Mouse (Mus musculus) liver, adult 2 months (tissue): Measurements from ENCODE around the gene Dock4. TPM values are rescaled to one million over a fixed set of nuclear protein-coding genes. Genes with fewer than 3 reads are reported as not detected.

ENCODE experiments used
- DNase-seq: peaks from one replicate; pipeline ENCODE4 v3.0.0-alpha.2; 2011; ENCODE audit warnings: low read depth, low spot score; ENCODE audit errors: extremely low read depth
- H3K27ac ChIP-seq: fragments of 200-500 bp; replicated peaks from 2 replicates; pipeline ENCODE4 v1.5.1; 2012; ENCODE audit warnings: low read depth, mild to moderate bottlenecking, control low read depth, inconsistent platforms, low read length; ENCODE audit not compliant: insufficient read depth
- H3K27me3 ChIP-seq: fragments of 200-500 bp; 2 replicates; pipeline ENCODE4 v1.6.1; 2012; ENCODE audit warnings: mild to moderate bottlenecking, moderate library complexity, low read length, inconsistent platforms; ENCODE audit not compliant: control insufficient read depth, insufficient read depth
- H3K36me3 ChIP-seq: fragments of 200-500 bp; 2 replicates; pipeline ENCODE4 v1.6.1; 2012; ENCODE audit warnings: low read length, inconsistent platforms; ENCODE audit not compliant: control insufficient read depth, insufficient read depth
- H3K4me1 ChIP-seq: fragments of 200-500 bp; 2 replicates; pipeline ENCODE4 v1.6.1; 2011; ENCODE audit warnings: low read length; ENCODE audit not compliant: control insufficient read depth, insufficient read depth
- H3K4me3 ChIP-seq: fragments of 200-500 bp; 2 replicates; pipeline ENCODE4 v1.5.1; 2011; ENCODE audit warnings: low read depth, mild to moderate bottlenecking, control low read depth, low read length, moderate library complexity; ENCODE audit not compliant: insufficient read depth
- H3K79me2 ChIP-seq: fragments of 200-500 bp; 2 replicates; pipeline ENCODE4 v1.6.1; 2012; ENCODE audit warnings: inconsistent platforms, mild to moderate bottlenecking, low read length, moderate library complexity; ENCODE audit not compliant: control insufficient read depth, insufficient read depth
- H3K9ac ChIP-seq: fragments of 200-500 bp; 2 replicates; pipeline ENCODE4 v1.6.1; 2012; ENCODE audit warnings: low read depth, mild to moderate bottlenecking, control low read depth, inconsistent platforms, low read length
- CTCF ChIP-seq: fragments of 200-500 bp; IDR thresholded peaks from 2 replicates; pipeline ENCODE4 v1.5.1; 2011; ENCODE audit warnings: low read depth, low read length, control low read depth
- POLR2A ChIP-seq: fragments of 200-500 bp; IDR thresholded peaks from 2 replicates; pipeline ENCODE4 v1.6.1; 2011; ENCODE audit warnings: low read length, control low read depth; ENCODE audit not compliant: insufficient read depth; ENCODE audit errors: extremely low read depth
- WGBS: fragments of 180-500 bp; shearing (Covaris S2); methylation state at CpG from one replicate; pipeline ENCODE4 v1.1.7; 2018; 5-methylcytosine and 5-hydroxymethylcytosine counted together
- polyA plus RNA-seq: library from polyadenylated mRNA; depleted of rRNA; stranded (reverse); fragments of >200 nt; gene quantifications from 2 replicates; pipeline ENCODE4 v1.2.3, GENCODE M21; 2012
- total RNA-seq: library from RNA; depleted of rRNA; stranded (reverse); fragments of >200 nt; gene quantifications from 2 replicates; pipeline ENCODE4 v1.2.3, GENCODE M21; 2014

The Dock4 gene
- total and polyA plus RNA-seq, 2 experiments = 5.9 to 26.8 TPM

GRCm38 (mm10) chr12:40730756-40731155 is 285.0 kb downstream of the Dock4 start:
- no peaks in the 10 kb centered on the region for H3K79me2 ChIP-seq
- no peaks in the 10 kb centered on the region for H3K4me1 ChIP-seq
- no peaks in the 10 kb centered on the region for H3K27me3 ChIP-seq
- TF ChIP-seq POLR2A (no peak), CTCF (no peak)
- no peak overlapping the region for H3K9ac ChIP-seq
- H3K4me3 ChIP-seq = no peak overlapping the region
- WGBS = 86% methylated on average over 3 of the region's 3 CpGs
- no peak overlapping the region for H3K27ac ChIP-seq
- H3K36me3 ChIP-seq = peaks cover 24% of the 10 kb centered on the region
- no peak for DNase-seq

GRCm38 (mm10) chr12:40745501-40745900 is 299.7 kb downstream of the Dock4 start:
- Histone ChIP-seq H3K4me1 (no peaks in the 10 kb centered on the region), H3K36me3 (peaks cover 30% of the 10 kb centered on the region), H3K27ac (no peak overlapping the region), H3K9ac (no peak overlapping the region), H3K4me3 (no peak overlapping the region), H3K79me2 (no peaks in the 10 kb centered on the region), H3K27me3 (no peaks in the 10 kb centered on the region)
- WGBS = 96% methylated on average over 7 of the region's 7 CpGs
- no peak for DNase-seq
- TF ChIP-seq POLR2A (no peak), CTCF (no peak)

GRCm38 (mm10) chr12:40746081-40746480 is 300.3 kb downstream of the Dock4 start:
- Histone ChIP-seq H3K9ac (no peak overlapping the region), H3K36me3 (peaks cover 29% of the 10 kb centered on the region), H3K4me1 (no peaks in the 10 kb centered on the region), H3K27ac (no peak overlapping the region), H3K27me3 (no peaks in the 10 kb centered on the region), H3K79me2 (no peaks in the 10 kb centered on the region), H3K4me3 (no peak overlapping the region)
- TF ChIP-seq POLR2A (no peak), CTCF (no peak)
- 93% methylated on average over 3 of the region's 3 CpGs for WGBS
- DNase-seq = no peak

- Histone ChIP-seq H3K27ac (no peak overlapping the region), H3K27me3 (no peaks in the 10 kb centered on the region), H3K36me3 (peaks cover 9% of the 10 kb centered on the region; the same call in 1 of the 2 replicates), H3K4me3 (no peak overlapping the region), H3K4me1 (no peaks in the 10 kb centered on the region), H3K79me2 (no peaks in the 10 kb centered on the region), H3K9ac (no peak overlapping the region)
- DNase-seq = no peak
- 96% methylated on average over 2 of the region's 2 CpGs for WGBS
- no peak for TF ChIP-seq CTCF
- TF ChIP-seq POLR2A = no peak
Measured at GRCm38 (mm10) chr12:40759281-40759680, 313.5 kb downstream of the Dock4 start.

- no peak overlapping the region for H3K9ac ChIP-seq
- no peak for DNase-seq
- WGBS = 95% methylated on average over 8 of the region's 8 CpGs
- H3K4me3 ChIP-seq = no peak overlapping the region
- H3K4me1 ChIP-seq = no peaks in the 10 kb centered on the region
- TF ChIP-seq CTCF (no peak), POLR2A (no peak)
- no peaks in the 10 kb centered on the region for H3K27me3 ChIP-seq
- H3K79me2 ChIP-seq = no peaks in the 10 kb centered on the region
- H3K27ac ChIP-seq = no peak overlapping the region
- H3K36me3 ChIP-seq = peaks cover 28% of the 10 kb centered on the region
Measured at GRCm38 (mm10) chr12:40767258-40767816, 321.6 kb downstream of the Dock4 start.

GRCm38 (mm10) chr12:40773091-40773490 is 327.3 kb downstream of the Dock4 start:
- 94% methylated on average over 1 of the region's 1 CpGs for WGBS
- Histone ChIP-seq H3K79me2 (no peaks in the 10 kb centered on the region), H3K4me3 (no peak overlapping the region), H3K9ac (no peak overlapping the region), H3K36me3 (peaks cover 13% of the 10 kb centered on the region), H3K4me1 (no peaks in the 10 kb centered on the region), H3K27me3 (no peaks in the 10 kb centered on the region), H3K27ac (no peak overlapping the region)
- DNase-seq = no peak
- TF ChIP-seq POLR2A (no peak), CTCF (no peak)
